Mouse (Mus musculus) lung, adult 2 months (tissue): ENCODE measurements around the gene Rbfox2. TPM values are rescaled to one million over a fixed set of nuclear protein-coding genes. Genes with fewer than 3 reads are reported as not detected.

Source experiments
- DNase-seq: peaks from one replicate; pipeline ENCODE4 v3.0.0; 2022
- H3K4me1 ChIP-seq: fragments of 200-500 bp; 2 replicates; pipeline ENCODE4 v1.6.1; 2011; ENCODE audit warnings: low read length; ENCODE audit not compliant: control insufficient read depth, insufficient read depth
- H3K4me3 ChIP-seq: fragments of 200-500 bp; replicated peaks from 2 replicates; pipeline ENCODE3; 2011; ENCODE audit warnings: low read depth, mild to moderate bottlenecking, control low read depth, low read length; ENCODE audit errors: extremely low read depth
- CTCF ChIP-seq: fragments of 200-500 bp; IDR thresholded peaks from 2 replicates; pipeline ENCODE4 v1.5.1; 2011; ENCODE audit warnings: mild to moderate bottlenecking, low read length, control low read depth; ENCODE audit not compliant: insufficient read depth
- POLR2A ChIP-seq: fragments of 200-500 bp; IDR thresholded peaks from 2 replicates; pipeline ENCODE4 v1.6.1; 2011; ENCODE audit warnings: low read depth, mild to moderate bottlenecking, control low read depth, low read length, borderline replicate concordance; ENCODE audit errors: extremely low read depth
- WGBS: fragments of 180-500 bp; shearing (Covaris S2); methylation state at CpG from one replicate; pipeline ENCODE4 v1.1.7; 2018; 5-methylcytosine and 5-hydroxymethylcytosine counted together
- polyA plus RNA-seq: library from polyadenylated mRNA; depleted of rRNA; stranded (reverse); fragments of >200 nt; gene quantifications from 2 replicates; pipeline ENCODE4 v1.2.3, GENCODE M21; 2012

Gene Rbfox2
- polyA plus RNA-seq, 1 experiment, result 72.0 TPM

DNA sequence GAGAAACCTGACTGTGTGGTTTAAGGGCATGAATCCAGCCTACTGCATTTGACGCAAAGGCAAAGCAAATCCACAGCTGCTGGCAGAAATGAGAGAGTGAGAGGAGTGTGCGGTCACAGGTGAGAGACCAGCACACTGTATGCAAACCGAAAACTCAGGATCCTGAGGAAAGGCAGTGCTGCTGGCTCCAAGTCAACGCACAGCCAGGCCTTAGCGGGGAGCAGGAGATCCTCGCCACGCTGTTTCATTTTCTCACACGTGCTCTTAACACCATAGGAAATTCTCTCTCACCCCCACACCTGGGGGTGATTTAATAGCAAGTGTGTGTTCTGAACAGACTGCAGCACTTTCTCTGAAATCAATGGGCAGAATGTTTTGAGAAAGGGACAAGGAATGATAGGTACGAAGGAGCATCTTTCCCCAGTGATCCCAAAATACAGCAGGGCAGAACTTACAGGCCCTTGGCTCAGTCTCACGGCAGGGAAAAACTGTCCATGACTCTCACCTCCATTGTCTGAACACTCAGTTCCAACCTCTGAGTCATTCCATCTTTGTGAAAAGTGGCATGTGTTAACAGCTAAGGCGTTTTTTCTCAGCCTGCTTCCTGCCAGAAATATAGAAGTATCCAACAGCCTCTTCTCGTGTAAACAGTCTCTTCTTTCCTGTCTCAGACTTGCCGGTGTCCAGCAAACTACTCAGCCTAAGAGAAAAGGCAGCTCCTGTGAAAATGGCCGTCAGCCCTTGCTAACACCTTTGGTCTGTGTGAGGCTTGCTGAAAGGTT, 114.5 kb downstream of the Rbfox2 start:
- TF ChIP-seq CTCF (no peak), POLR2A (no peak)
- Histone ChIP-seq H3K4me1 (peaks cover 12% of the 10 kb centered on the region), H3K4me3 (no peak overlapping the region)
- 49% methylated on average over 14 of the region's 14 CpGs for WGBS
- DNase-seq, result no peak

DNA sequence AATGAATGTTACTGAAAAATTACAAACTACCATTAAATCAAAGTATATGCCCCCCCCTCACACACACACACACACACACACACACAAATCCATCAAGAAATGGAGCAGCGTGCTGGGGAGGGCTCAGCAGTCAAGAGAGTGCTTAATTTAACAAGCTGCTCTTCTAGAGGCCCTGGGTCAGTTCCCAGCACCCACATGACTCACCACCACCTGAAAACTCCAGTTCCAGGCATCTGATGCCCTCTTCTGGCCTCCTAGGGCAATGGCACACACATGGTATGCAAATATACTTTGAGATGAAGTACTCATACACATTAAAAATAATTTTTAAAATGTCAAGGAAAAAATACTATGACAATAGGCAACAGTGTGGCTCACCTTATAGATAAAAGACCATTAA, 120.7 kb downstream of the Rbfox2 start:
- Histone ChIP-seq H3K4me1 (peaks cover 3% of the 10 kb centered on the region; the same call in 1 of the 2 replicates), H3K4me3 (no peak overlapping the region)
- DNase-seq, result no peak
- 96% methylated on average over 1 of the region's 1 CpGs for WGBS
- TF ChIP-seq CTCF (0 out of 2 replicates have a peak, but pooled peaks have one; percentile 2), POLR2A (no peak)

DNA sequence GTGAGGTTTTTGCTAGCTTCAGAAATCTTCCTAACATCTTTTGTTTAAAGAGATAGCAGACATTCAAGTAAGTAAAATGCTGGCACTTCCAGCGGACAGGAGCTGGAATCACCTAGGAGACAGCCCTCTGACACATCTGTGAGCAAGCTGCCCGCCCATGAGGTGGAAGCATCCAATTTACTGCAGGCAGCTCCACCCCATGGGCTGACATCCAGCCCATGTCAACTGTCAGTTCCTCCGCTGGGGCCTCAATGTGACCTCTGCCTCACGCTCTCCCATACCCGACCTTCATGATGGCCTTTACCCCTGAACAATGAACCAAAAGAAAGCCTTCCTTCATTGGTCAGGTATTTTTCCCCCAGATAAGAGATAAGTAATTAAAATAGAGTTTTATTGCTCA, 121.2 kb downstream of the Rbfox2 start:
- TF ChIP-seq CTCF (no peak), POLR2A (no peak)
- no peak for DNase-seq
- Histone ChIP-seq H3K4me1 (peaks cover 3% of the 10 kb centered on the region; the same call in 1 of the 2 replicates), H3K4me3 (no peak overlapping the region)
- 40% methylated on average over 5 of the region's 5 CpGs for WGBS

DNA sequence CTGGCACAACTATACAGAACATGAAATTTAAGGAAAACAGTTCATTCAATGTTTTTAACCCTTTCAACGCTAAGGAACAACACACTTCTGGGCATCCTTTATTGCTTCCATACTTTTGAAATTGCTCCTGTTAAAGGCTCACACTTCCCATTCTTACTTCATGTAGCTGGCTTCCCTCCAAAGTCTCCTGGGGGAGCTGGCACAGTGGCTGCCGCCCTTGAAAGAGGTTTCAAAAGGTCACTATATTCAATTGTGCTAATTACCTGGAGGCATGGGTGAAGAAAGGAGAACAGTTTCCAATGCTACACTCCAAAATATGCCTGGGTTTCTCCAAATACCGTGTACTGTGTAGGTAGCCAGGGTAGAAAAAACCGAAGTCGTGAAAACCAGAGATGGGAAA, 124.0 kb downstream of the Rbfox2 start:
- DNase-seq, result no peak
- Histone ChIP-seq H3K4me1 (peaks cover 3% of the 10 kb centered on the region; the same call in 1 of the 2 replicates), H3K4me3 (no peak overlapping the region)
- no peak for TF ChIP-seq CTCF
- no peak for TF ChIP-seq POLR2A
- WGBS, result 59% methylated on average over 5 of the region's 5 CpGs

DNA sequence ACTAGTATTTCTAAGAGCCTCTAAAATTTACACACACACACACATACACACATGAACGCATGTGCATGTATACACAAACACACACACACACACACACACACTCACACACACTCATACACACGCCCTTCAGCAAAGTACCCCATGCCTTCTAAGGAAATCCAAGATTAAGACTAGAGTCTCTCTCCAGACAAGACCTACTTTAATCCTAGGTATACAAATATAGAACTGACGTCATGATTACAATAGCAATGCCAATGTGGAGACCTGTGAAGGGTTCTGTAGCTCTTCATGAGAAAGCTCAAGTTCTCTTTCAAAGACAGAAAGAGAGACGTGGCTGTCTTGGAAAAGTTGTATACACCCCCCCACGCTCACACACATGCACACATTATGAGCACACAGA, 132.8 kb downstream of the Rbfox2 start:
- H3K4me3 ChIP-seq, result no peak overlapping the region
- DNase-seq, result no peak
- WGBS, result 66% methylated on average over 5 of the region's 5 CpGs
- H3K4me1 ChIP-seq, result no peaks in the 10 kb centered on the region; the same call in none of the 2 replicates
- TF ChIP-seq CTCF, result no peak
- no peak for TF ChIP-seq POLR2A

DNA sequence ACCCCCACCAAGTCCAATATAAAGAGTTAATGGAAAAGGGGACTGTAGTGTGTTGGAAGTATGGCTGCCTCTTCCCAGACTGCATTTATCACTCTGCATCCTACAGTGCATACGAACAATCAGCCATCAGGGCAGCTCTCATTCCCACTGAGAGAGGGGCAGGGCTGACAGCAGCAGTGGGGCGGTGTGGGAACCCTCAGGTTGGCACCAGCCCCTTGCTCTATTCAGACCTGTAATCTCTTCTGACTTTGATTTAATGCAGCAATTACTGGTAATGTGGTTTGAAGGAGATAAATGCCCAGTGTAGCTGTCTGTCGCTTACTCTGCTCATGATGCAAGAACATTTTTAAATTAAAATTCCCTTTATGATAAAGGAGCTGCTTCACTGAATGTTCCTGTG, 134.4 kb downstream of the Rbfox2 start:
- DNase-seq, result no peak
- Histone ChIP-seq H3K4me1 (no peaks in the 10 kb centered on the region; the same call in none of the 2 replicates), H3K4me3 (no peak overlapping the region)
- WGBS, result 86% methylated on average over 3 of the region's 3 CpGs
- TF ChIP-seq POLR2A, result no peak
- no peak for TF ChIP-seq CTCF

DNA sequence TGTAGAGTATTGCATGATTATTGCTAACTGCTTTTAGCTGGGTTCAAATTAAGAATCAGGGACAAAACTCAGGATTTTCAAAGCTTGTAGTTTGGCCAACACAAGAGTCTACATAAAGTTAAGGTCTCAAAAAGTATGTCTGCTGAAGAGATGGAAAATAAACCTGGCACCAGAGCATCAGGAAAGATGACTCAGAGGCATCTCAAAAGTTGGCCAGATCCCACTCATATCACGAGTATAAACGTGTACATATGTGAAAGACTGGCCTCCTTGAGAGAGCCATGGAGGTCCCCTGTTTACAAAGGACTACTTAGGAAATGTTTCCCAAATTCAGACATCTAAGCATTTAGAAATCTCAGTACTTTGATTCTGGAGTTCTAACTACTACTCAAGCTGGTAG, 138.0 kb downstream of the Rbfox2 start:
- WGBS, result 21% methylated on average over 2 of the region's 2 CpGs
- H3K4me3 ChIP-seq, result no peak overlapping the region

DNA sequence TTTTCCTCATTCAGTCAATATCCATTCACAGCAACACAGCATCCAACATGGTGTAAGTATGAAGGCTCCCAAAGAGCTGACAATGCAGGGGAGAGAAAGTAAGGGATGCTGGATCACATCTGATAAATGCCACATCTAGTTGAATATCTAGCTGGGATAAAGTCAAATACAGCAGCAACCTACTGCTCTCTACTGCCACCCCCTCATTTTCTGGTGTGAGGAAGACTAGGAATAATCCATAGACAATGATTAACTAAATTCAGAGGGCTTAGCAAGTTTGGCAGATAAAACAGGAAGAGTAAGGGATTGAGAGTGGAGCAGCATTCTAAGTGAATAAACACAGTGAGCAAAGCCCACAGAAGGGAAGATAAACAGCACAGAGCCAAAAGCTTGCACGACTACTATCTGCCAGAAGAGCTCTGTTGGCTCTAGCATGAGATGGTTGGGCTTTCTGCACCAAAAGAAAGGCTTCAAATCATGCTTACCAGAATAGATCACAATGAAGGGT, 140.5 kb downstream of the Rbfox2 start:
- 10% methylated on average over 1 of the region's 1 CpGs for WGBS
- Histone ChIP-seq H3K4me3 (no peak overlapping the region), H3K4me1 (peaks cover 9% of the 10 kb centered on the region)
- TF ChIP-seq CTCF, result no peak
- DNase-seq, result no peak

More for the DNA sequence above, 138.0 kb downstream of the Rbfox2 start:
- no peak for DNase-seq
- peaks cover 3% of the 10 kb centered on the region for H3K4me1 ChIP-seq
- TF ChIP-seq CTCF (no peak), POLR2A (no peak)

DNA sequence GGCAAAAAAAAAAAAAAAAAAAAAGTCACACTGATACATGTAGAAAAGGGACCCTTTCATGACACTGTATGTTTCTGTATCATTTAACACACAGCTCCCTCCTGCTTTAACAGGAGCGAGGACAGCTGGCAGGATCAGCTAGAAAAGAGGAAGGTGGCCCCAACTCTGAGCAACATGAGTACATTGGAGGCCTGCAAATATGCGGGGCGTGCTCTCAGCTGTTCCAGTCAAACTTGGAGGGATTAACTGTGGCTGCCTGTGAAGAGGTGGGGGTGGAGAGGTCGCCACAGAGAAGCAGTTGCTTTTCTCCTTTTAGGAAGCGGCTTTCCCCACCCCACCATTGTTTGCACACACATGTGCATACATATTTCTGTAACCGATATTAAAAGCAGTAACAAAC, 143.5 kb downstream of the Rbfox2 start:
- no peak overlapping the region for H3K4me3 ChIP-seq
- no peak for DNase-seq
- WGBS, result 37% methylated on average over 6 of the region's 6 CpGs
- TF ChIP-seq POLR2A (no peak), CTCF (no peak)
- peaks cover 9% of the 10 kb centered on the region for H3K4me1 ChIP-seq

DNA sequence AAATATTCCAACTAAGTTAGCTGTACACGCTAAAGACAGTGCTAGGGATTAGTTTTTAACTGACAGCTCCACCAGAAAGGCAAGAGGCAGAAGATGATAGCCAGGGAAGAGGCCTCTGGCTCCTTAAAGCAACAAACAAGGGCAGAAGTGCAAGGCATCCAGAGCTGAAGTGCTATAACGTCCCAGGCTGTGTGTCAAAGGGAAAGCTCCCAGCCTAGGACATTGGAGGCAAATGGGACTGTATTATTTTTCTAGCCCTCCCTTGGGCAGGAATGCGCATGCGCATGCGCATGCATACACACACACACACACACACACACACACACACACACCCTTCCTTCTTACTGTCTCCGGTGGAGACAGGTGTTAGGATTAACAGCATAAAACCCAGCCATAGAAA, 143.9 kb downstream of the Rbfox2 start:
- TF ChIP-seq POLR2A (no peak), CTCF (no peak)
- 62% methylated on average over 6 of the region's 6 CpGs for WGBS
- DNase-seq, result no peak
- peaks cover 9% of the 10 kb centered on the region for H3K4me1 ChIP-seq
- H3K4me3 ChIP-seq, result no peak overlapping the region
